Mouse (Mus musculus): ENCODE results near the gene Prkag1.

DNA sequence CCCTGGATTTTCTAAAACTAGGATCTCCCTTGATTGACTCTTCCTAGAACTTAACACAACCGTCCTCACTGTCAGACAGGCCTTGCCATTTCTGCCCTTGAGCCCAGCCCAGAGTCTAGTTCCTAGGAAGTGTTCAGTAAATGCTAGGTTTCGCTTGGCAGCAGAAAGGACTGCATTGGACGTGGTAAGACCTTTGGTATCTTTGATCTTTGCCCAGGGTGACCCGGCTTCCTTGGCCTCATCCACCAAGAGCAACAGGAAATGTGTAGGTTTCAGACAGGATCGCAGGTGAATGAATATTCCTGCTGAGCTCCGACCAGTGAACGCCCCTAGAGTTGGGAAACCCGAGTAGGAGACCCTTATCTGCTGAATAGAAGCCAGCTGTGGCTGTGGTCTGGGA lies 28.4 kb downstream of the Prkag1 start:
- TF ChIP-seq CTCF (IDR thresholded peaks at IDR 0.05; ENCODE audit: control insufficient read depth, insufficient read depth, insufficient read length) (no peak), MYOG (IDR thresholded peaks at IDR 0.05; ENCODE audit: control insufficient read depth, extremely low read depth, insufficient read length) (no peak), CEBPB (IDR thresholded peaks at IDR 0.05; ENCODE audit: low read depth) (no peak), USF1 (IDR thresholded peaks at IDR 0.05; ENCODE audit: low read depth) (no peak), MYOD1 (IDR thresholded peaks at IDR 0.05; ENCODE audit: control insufficient read depth, insufficient read length, low read depth) (no peak), MAX (IDR thresholded peaks at IDR 0.05) (no peak)

Measured in C2C12 (cell line).